Mouse (Mus musculus) C2C12 (cell line): ENCODE data around the gene Trio. TPM values are rescaled to one million over a fixed set of nuclear protein-coding genes. Genes with fewer than 3 reads are reported as not detected.

Source experiments
- H3K27me3 ChIP-seq: one replicate; pipeline ENCODE4 v1.6.1; 2011; ENCODE audit not compliant: control insufficient read depth, insufficient read depth, insufficient read length
- H3K36me3 ChIP-seq: one replicate; pipeline ENCODE4 v1.6.1; 2011; ENCODE audit not compliant: control insufficient read depth, insufficient read depth
- H3K4me3 ChIP-seq: one replicate; pipeline ENCODE4 v1.5.1; 2011; ENCODE audit warnings: mild to moderate bottlenecking, control low read depth; ENCODE audit not compliant: poor library complexity, insufficient read depth, severe bottlenecking
- H3K79me2 ChIP-seq: one replicate; pipeline ENCODE4 v1.6.1; 2011; ENCODE audit not compliant: control insufficient read depth, insufficient read depth
- H3K79me3 ChIP-seq: one replicate; pipeline ENCODE4 v1.6.1; 2011; ENCODE audit warnings: low read depth, control low read depth
- H3ac ChIP-seq: one replicate; pipeline ENCODE3; 2011; ENCODE audit warnings: low read depth; ENCODE audit not compliant: control insufficient read depth, insufficient read length
- CEBPB ChIP-seq: IDR thresholded peaks from one replicate; pipeline ENCODE4 v1.6.1; 2011; ENCODE audit warnings: low read depth, mild to moderate bottlenecking, control low read depth, moderate library complexity
- CTCF ChIP-seq: IDR thresholded peaks from one replicate; pipeline ENCODE4 v1.5.1; 2011; ENCODE audit not compliant: control insufficient read depth, insufficient read depth, insufficient read length
- FOSL1 ChIP-seq: IDR thresholded peaks from one replicate; pipeline ENCODE4 v1.8.0; 2011; ENCODE audit warnings: mild to moderate bottlenecking, low read length; ENCODE audit not compliant: poor library complexity, insufficient read depth, severe bottlenecking
- MAX ChIP-seq: IDR thresholded peaks from one replicate; pipeline ENCODE4 v1.6.1; 2011; ENCODE audit warnings: mild to moderate bottlenecking, control low read depth
- MYOD1 ChIP-seq: IDR thresholded peaks from one replicate; pipeline ENCODE4 v1.6.1; 2011; ENCODE audit warnings: low read depth; ENCODE audit not compliant: control insufficient read depth, insufficient read length
- MYOG ChIP-seq: IDR thresholded peaks from one replicate; pipeline ENCODE4 v1.6.1; 2011; ENCODE audit not compliant: control insufficient read depth, insufficient read length; ENCODE audit errors: extremely low read depth
- USF1 ChIP-seq: IDR thresholded peaks from one replicate; pipeline ENCODE4 v1.6.1; 2011; ENCODE audit warnings: low read depth, mild to moderate bottlenecking, control low read depth, moderate library complexity
- polyA plus RNA-seq: library from polyadenylated mRNA; unstranded; fragments of >200 nt; fragmentation: generic; extraction: Trizol; gene quantifications from one replicate; pipeline ENCODE4 v1.2.1, GENCODE M21; 2012; ENCODE audit warnings: missing spikeins

Gene Trio
- polyA plus RNA-seq, 1 experiment, result 26.2 TPM

GRCm38 (mm10) chr15:27682619-27683018 is 343.0 kb downstream of the Trio start:
- no peaks in the 10 kb centered on the region for H3K36me3 ChIP-seq
- H3K79me2 ChIP-seq, result no peaks in the 10 kb centered on the region
- H3ac ChIP-seq, result no peak overlapping the region
- no peak overlapping the region for H3K4me3 ChIP-seq
- no peaks in the 10 kb centered on the region for H3K79me3 ChIP-seq
- H3K27me3 ChIP-seq, result peaks cover 26% of the 10 kb centered on the region
- TF ChIP-seq MAX (no peak), USF1 (no peak), CTCF (no peak), CEBPB (no peak), FOSL1 (no peak), MYOG (no peak), MYOD1 (no peak)

GRCm38 (mm10) chr15:27681419-27682187 is 344.0 kb downstream of the Trio start, which contains the start of gene Otulinl:
TSS of gene Otulinl (minus strand) at chr15:27681579.
- H3K79me3 ChIP-seq, result no peaks in the 10 kb centered on the region
- TF ChIP-seq MAX (peak; percentile 52), USF1 (no peak)
- peak within 1 kb of the TSS; percentile 28 for H3K4me3 ChIP-seq
- H3K79me2 ChIP-seq, result no peaks in the 10 kb centered on the region
- no peaks in the 10 kb centered on the region for H3K36me3 ChIP-seq
- peak within 1 kb of the TSS; percentile 66 for H3ac ChIP-seq
- H3K27me3 ChIP-seq, result peaks cover 26% of the 10 kb centered on the region

GRCm38 (mm10) chr15:27680997-27681396 is 344.7 kb downstream of the Trio start:
- TF ChIP-seq MYOD1 (no peak), MAX (no peak), CTCF (no peak), FOSL1 (no peak), USF1 (no peak), MYOG (no peak), CEBPB (no peak)
- Histone ChIP-seq H3K79me3 (no peaks in the 10 kb centered on the region), H3K79me2 (no peaks in the 10 kb centered on the region), H3K36me3 (no peaks in the 10 kb centered on the region), H3K27me3 (peaks cover 32% of the 10 kb centered on the region), H3ac (peak overlapping the region; percentile 66), H3K4me3 (peak overlapping the region; percentile 28)

Other genes with a start within 250 kb of the Trio start
- gene Dnah5, start 177.9 kb upstream of the Trio start, polyA plus RNA-seq, result 0.29 TPM